Mouse (Mus musculus) bone marrow macrophage, adult 2 months (primary cell): ENCODE results near the gene Tspan14. TPM values are rescaled to one million over a fixed set of nuclear protein-coding genes. Genes with fewer than 3 reads are reported as not detected.

Source experiments
- H3K27ac ChIP-seq: 2 replicates; pipeline ENCODE4 v1.5.1; 2012; ENCODE audit warnings: low read depth, low read length; ENCODE audit not compliant: insufficient read depth
- H3K4me1 ChIP-seq: 2 replicates; pipeline ENCODE4 v1.6.1; 2012; ENCODE audit warnings: low read length; ENCODE audit not compliant: control insufficient read depth, insufficient read depth
- H3K4me3 ChIP-seq: 2 replicates; pipeline ENCODE4 v1.5.1; 2012; ENCODE audit warnings: mild to moderate bottlenecking, low read length, moderate library complexity; ENCODE audit not compliant: insufficient read depth
- CTCF ChIP-seq: IDR thresholded peaks from 2 replicates; pipeline ENCODE4 v1.5.1; 2012; ENCODE audit warnings: low read depth, mild to moderate bottlenecking, low read length, moderate library complexity
- POLR2A ChIP-seq: IDR thresholded peaks from 2 replicates; pipeline ENCODE4 v1.6.1; 2012; ENCODE audit warnings: mild to moderate bottlenecking, low read depth, low read length, borderline replicate concordance
- polyA plus RNA-seq: library from polyadenylated mRNA; stranded (reverse); fragments of >200 nt; gene quantifications from 2 replicates; pipeline ENCODE4 v1.2.4, GENCODE M21; 2012; ENCODE audit not compliant: missing spikeins, insufficient read depth, insufficient read length

The Tspan14 gene
- polyA plus RNA-seq, 1 experiment = 88.3 TPM

- H3K4me3 ChIP-seq = no peak overlapping the region
- peak overlapping the region; percentile 35 for H3K27ac ChIP-seq
- H3K4me1 ChIP-seq = peaks cover 66% of the 10 kb centered on the region
- TF ChIP-seq CTCF = no peak
- no peak for TF ChIP-seq POLR2A
Measured at GRCm38 (mm10) chr14:40921241-40921640, 45.4 kb downstream of the Tspan14 start.

GRCm38 (mm10) chr14:40919521-40919920 is 47.1 kb downstream of the Tspan14 start:
- peak overlapping the region; percentile 54 for H3K27ac ChIP-seq
- TF ChIP-seq CTCF (no peak), POLR2A (no peak)
- peaks cover 68% of the 10 kb centered on the region for H3K4me1 ChIP-seq
- no peak overlapping the region for H3K4me3 ChIP-seq

- Histone ChIP-seq H3K27ac (no peak overlapping the region), H3K4me3 (no peak overlapping the region), H3K4me1 (peaks cover 63% of the 10 kb centered on the region)
- TF ChIP-seq CTCF (no peak), POLR2A (no peak)
Measured at GRCm38 (mm10) chr14:40918477-40918876, 48.1 kb downstream of the Tspan14 start.

GRCm38 (mm10) chr14:40917632-40918031 is 49.0 kb downstream of the Tspan14 start:
- Histone ChIP-seq H3K4me1 (peaks cover 55% of the 10 kb centered on the region), H3K27ac (no peak overlapping the region), H3K4me3 (no peak overlapping the region)
- TF ChIP-seq POLR2A = no peak
- TF ChIP-seq CTCF = peak; percentile 74

GRCm38 (mm10) chr14:40916667-40917066 is 49.9 kb downstream of the Tspan14 start:
- Histone ChIP-seq H3K4me3 (no peak overlapping the region), H3K4me1 (peaks cover 47% of the 10 kb centered on the region), H3K27ac (no peak overlapping the region)
- TF ChIP-seq POLR2A (no peak), CTCF (no peak)

- H3K4me1 ChIP-seq = peaks cover 40% of the 10 kb centered on the region
- no peak overlapping the region for H3K4me3 ChIP-seq
- TF ChIP-seq CTCF (no peak), POLR2A (no peak)
- no peak overlapping the region for H3K27ac ChIP-seq
Measured at GRCm38 (mm10) chr14:40915838-40916237, 50.8 kb downstream of the Tspan14 start.

GRCm38 (mm10) chr14:40914701-40915100 is 51.9 kb downstream of the Tspan14 start:
- TF ChIP-seq POLR2A (no peak), CTCF (no peak)
- peaks cover 29% of the 10 kb centered on the region for H3K4me1 ChIP-seq
- no peak overlapping the region for H3K4me3 ChIP-seq
- peak overlapping the region; percentile 7; the same call in 1 of the 2 replicates for H3K27ac ChIP-seq

- TF ChIP-seq POLR2A = no peak
- TF ChIP-seq CTCF = no peak
- Histone ChIP-seq H3K4me1 (peaks cover 21% of the 10 kb centered on the region), H3K27ac (no peak overlapping the region), H3K4me3 (no peak overlapping the region)
Measured at GRCm38 (mm10) chr14:40913709-40914108, 52.9 kb downstream of the Tspan14 start.

GRCm38 (mm10) chr14:40911529-40911928 is 55.1 kb downstream of the Tspan14 start:
- TF ChIP-seq POLR2A (no peak), CTCF (no peak)
- no peak overlapping the region for H3K27ac ChIP-seq
- H3K4me1 ChIP-seq = peaks cover 15% of the 10 kb centered on the region
- H3K4me3 ChIP-seq = no peak overlapping the region

GRCm38 (mm10) chr14:40908763-40909162 is 57.8 kb downstream of the Tspan14 start:
- Histone ChIP-seq H3K4me3 (no peak overlapping the region), H3K4me1 (peaks cover 15% of the 10 kb centered on the region), H3K27ac (no peak overlapping the region)
- TF ChIP-seq POLR2A (no peak), CTCF (no peak)

GRCm38 (mm10) chr14:40906770-40907169 is 59.8 kb downstream of the Tspan14 start:
- TF ChIP-seq CTCF (no peak), POLR2A (no peak)
- Histone ChIP-seq H3K4me3 (no peak overlapping the region), H3K27ac (no peak overlapping the region), H3K4me1 (peaks cover 15% of the 10 kb centered on the region)
